Mouse (Mus musculus) hindbrain, embryonic 15.5 days (tissue): ENCODE data around the gene Lst1. TPM values are rescaled to one million over a fixed set of nuclear protein-coding genes. Genes with fewer than 3 reads are reported as not detected.

Experiments used
- ATAC-seq: fragments of 200-750 bp; cut with Nextera tagmentation; 2 replicates; pipeline ENCODE4 v1.8.0; 2017; ENCODE audit warnings: low read depth, moderate number of reproducible peaks, moderate TSS enrichment; ENCODE audit not compliant: low FRiP score
- H3K27ac ChIP-seq: fragments of 300-500 bp; sonication (generic); replicated peaks from 2 replicates; pipeline ENCODE4 v1.5.1; 2015; ENCODE audit warnings: mild to moderate bottlenecking, inconsistent platforms
- H3K27me3 ChIP-seq: fragments of 300-500 bp; sonication (generic); 2 replicates; pipeline ENCODE4 v1.6.1; 2015; ENCODE audit warnings: control low read depth, inconsistent platforms
- H3K36me3 ChIP-seq: fragments of 300-500 bp; sonication (generic); 2 replicates; pipeline ENCODE4 v1.6.1; 2015; ENCODE audit warnings: control low read depth, inconsistent platforms
- H3K4me1 ChIP-seq: fragments of 300-500 bp; sonication (generic); replicated peaks from 2 replicates; pipeline ENCODE4 v1.6.1; 2015; ENCODE audit warnings: control low read depth, inconsistent platforms
- H3K4me2 ChIP-seq: fragments of 300-500 bp; sonication (generic); 2 replicates; pipeline ENCODE4 v1.6.1; 2015; ENCODE audit warnings: moderate library complexity, mild to moderate bottlenecking, inconsistent platforms
- H3K4me3 ChIP-seq: fragments of 300-500 bp; sonication (generic); 2 replicates; pipeline ENCODE4 v1.5.1; 2015; ENCODE audit warnings: mild to moderate bottlenecking, inconsistent platforms
- H3K9ac ChIP-seq: fragments of 300-500 bp; sonication (generic); 2 replicates; pipeline ENCODE4 v1.6.1; 2015; ENCODE audit warnings: inconsistent platforms
- H3K9me3 ChIP-seq: fragments of 300-500 bp; sonication (generic); 2 replicates; pipeline ENCODE4 v1.6.1; 2016; ENCODE audit warnings: control low read depth, inconsistent platforms
- WGBS: fragments of 180-500 bp; shearing (Covaris S2); methylation state at CpG from one replicate; pipeline ENCODE4 v1.1.7; 2015; 5-methylcytosine and 5-hydroxymethylcytosine counted together
- polyA plus RNA-seq: library from polyadenylated mRNA; unstranded; fragments of >200 nt; fragmentation: Nextera tagmentation; extraction: Ambion mirVana; gene quantifications from 2 replicates; pipeline ENCODE4 v1.2.1, GENCODE M21; 2015

Gene Lst1
- polyA plus RNA-seq, 1 experiment from 2014 or later: 5.6 TPM

DNA sequence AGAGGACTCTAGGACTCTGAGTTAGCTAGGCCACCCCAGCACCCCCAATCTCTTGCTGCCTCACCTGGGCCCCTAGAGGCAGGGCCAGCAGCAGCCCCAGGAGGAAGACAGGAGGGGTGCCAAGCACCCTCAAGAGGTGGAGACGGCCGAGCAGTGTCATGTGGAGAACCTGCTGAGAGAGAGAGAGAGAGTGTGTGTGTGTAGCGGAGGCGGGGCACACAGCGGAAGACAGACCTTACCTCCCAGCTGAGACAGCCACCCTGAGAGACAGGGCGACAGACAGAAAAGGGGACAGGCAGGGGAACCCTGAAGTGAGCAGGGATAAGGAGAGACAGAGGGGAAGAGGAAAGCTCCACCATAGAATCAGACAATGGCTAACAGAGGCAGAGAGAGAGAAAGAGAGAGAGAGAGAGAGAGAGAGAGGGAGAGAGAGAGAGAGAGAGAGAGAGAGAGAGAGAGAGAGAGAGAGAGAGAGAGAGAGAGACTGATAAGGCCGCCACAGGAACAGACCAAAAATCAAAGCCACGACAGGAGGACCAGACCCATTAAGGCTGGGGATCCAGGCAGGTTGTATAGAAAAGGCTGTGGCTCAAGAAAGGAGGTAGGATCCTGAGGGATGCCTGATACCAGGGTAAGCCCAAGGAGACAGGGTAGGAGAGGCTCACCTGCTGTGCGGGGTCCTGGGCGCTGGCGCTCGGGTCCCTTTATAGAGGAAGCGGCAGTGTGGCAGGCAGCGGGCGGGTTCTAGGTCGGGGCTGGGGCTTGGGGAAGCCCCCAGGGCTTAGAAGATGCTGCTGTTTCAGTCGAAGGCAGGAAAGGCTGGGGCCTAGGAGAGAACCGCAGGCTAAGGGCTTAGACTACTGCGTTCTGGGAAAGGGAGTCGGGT, 16.5 kb upstream of the Lst1 start, which contains the start of gene Lta:
Gene Lta (minus strand): TSS at position 858 of the 886 bp plus-strand sequence.
- H3K4me3 ChIP-seq: no peak within 1 kb of the TSS
- H3K9me3 ChIP-seq: no peaks in the 10 kb centered on the region
- 0 out of 2 replicates have a peak within 1 kb of the TSS, but pooled peaks have one; percentile 6 for H3K4me2 ChIP-seq
- 0 out of 2 replicates have a peak, but pooled peaks cover 17% of the 10 kb centered on the region for H3K27me3 ChIP-seq
- no peak for ATAC-seq
- no peak within 1 kb of the TSS for H3K27ac ChIP-seq
- no peaks in the 10 kb centered on the region for H3K4me1 ChIP-seq
- WGBS: 27% methylated on average over 20 of the region's 20 CpGs
- H3K9ac ChIP-seq: no peak within 1 kb of the TSS
- H3K36me3 ChIP-seq: no peaks in the 10 kb centered on the region

- 0 out of 2 replicates have a peak, but pooled peaks cover 17% of the 10 kb centered on the region for H3K27me3 ChIP-seq
- H3K36me3 ChIP-seq: no peaks in the 10 kb centered on the region
- 91% methylated on average over 4 of the region's 4 CpGs for WGBS
- no peaks in the 10 kb centered on the region for H3K9me3 ChIP-seq
- H3K27ac ChIP-seq: no peak overlapping the region
- ATAC-seq: no peak
- no peak overlapping the region for H3K4me3 ChIP-seq
- no peak overlapping the region for H3K4me2 ChIP-seq
- H3K4me1 ChIP-seq: no peaks in the 10 kb centered on the region
- no peak overlapping the region for H3K9ac ChIP-seq
Measured at GRCm38 (mm10) chr17:35202442-35202841, 14.2 kb upstream of the Lst1 start.

GRCm38 (mm10) chr17:35201787-35202186, 13.5 kb upstream of the Lst1 start, which contains the start of gene Tnf:
Gene Tnf, minus strand, starts transcription at chr17:35202007.
- Histone ChIP-seq H3K9ac (no peak within 1 kb of the TSS), H3K36me3 (no peaks in the 10 kb centered on the region), H3K4me2 (no peak within 1 kb of the TSS), H3K27ac (no peak within 1 kb of the TSS), H3K27me3 (peaks cover 22% of the 10 kb centered on the region; the same call in 1 of the 2 replicates), H3K4me1 (no peaks in the 10 kb centered on the region), H3K4me3 (no peak within 1 kb of the TSS), H3K9me3 (no peaks in the 10 kb centered on the region)
- 50% methylated on average over 13 of the region's 13 CpGs for WGBS
- ATAC-seq: no peak

GRCm38 (mm10) chr17:35201128-35201527, 12.9 kb upstream of the Lst1 start:
- H3K36me3 ChIP-seq: no peaks in the 10 kb centered on the region
- H3K27me3 ChIP-seq: peaks cover 28% of the 10 kb centered on the region
- H3K9ac ChIP-seq: no peak overlapping the region
- H3K4me2 ChIP-seq: no peak overlapping the region
- H3K4me3 ChIP-seq: no peak overlapping the region
- H3K27ac ChIP-seq: no peak overlapping the region
- H3K4me1 ChIP-seq: peaks cover 2% of the 10 kb centered on the region
- no peaks in the 10 kb centered on the region for H3K9me3 ChIP-seq
- no peak for ATAC-seq
- 71% methylated on average over 11 of the region's 11 CpGs for WGBS

GRCm38 (mm10) chr17:35200398-35200797, 12.2 kb upstream of the Lst1 start:
- peaks cover 34% of the 10 kb centered on the region for H3K27me3 ChIP-seq
- H3K27ac ChIP-seq: no peak overlapping the region
- no peaks in the 10 kb centered on the region for H3K9me3 ChIP-seq
- WGBS: 87% methylated on average over 11 of the region's 11 CpGs
- no peak overlapping the region for H3K9ac ChIP-seq
- ATAC-seq: no peak
- no peak overlapping the region for H3K4me2 ChIP-seq
- H3K36me3 ChIP-seq: no peaks in the 10 kb centered on the region
- no peak overlapping the region for H3K4me3 ChIP-seq
- peaks cover 9% of the 10 kb centered on the region for H3K4me1 ChIP-seq

GRCm38 (mm10) chr17:35198946-35199345, 10.7 kb upstream of the Lst1 start:
- Histone ChIP-seq H3K36me3 (no peaks in the 10 kb centered on the region), H3K27me3 (peaks cover 42% of the 10 kb centered on the region), H3K4me2 (no peak overlapping the region), H3K4me1 (peaks cover 10% of the 10 kb centered on the region), H3K4me3 (no peak overlapping the region), H3K9ac (no peak overlapping the region), H3K9me3 (no peaks in the 10 kb centered on the region), H3K27ac (no peak overlapping the region)
- 32% methylated on average over 8 of the region's 8 CpGs for WGBS
- no peak for ATAC-seq

- WGBS: 75% methylated on average over 7 of the region's 7 CpGs
- peaks cover 41% of the 10 kb centered on the region for H3K27me3 ChIP-seq
- no peak for ATAC-seq
Measured at GRCm38 (mm10) chr17:35198029-35198428, 9.8 kb upstream of the Lst1 start.

GRCm38 (mm10) chr17:35197126-35197525, 8.9 kb upstream of the Lst1 start:
- Histone ChIP-seq H3K9ac (no peak overlapping the region), H3K36me3 (no peaks in the 10 kb centered on the region), H3K4me1 (peaks cover 10% of the 10 kb centered on the region), H3K4me2 (no peak overlapping the region), H3K27me3 (peaks cover 41% of the 10 kb centered on the region), H3K9me3 (no peaks in the 10 kb centered on the region), H3K4me3 (no peak overlapping the region), H3K27ac (no peak overlapping the region)
- WGBS: 47% methylated on average over 6 of the region's 6 CpGs
- ATAC-seq: no peak

More at GRCm38 (mm10) chr17:35198029-35198428, 9.8 kb upstream of the Lst1 start:
- Histone ChIP-seq H3K36me3 (no peaks in the 10 kb centered on the region), H3K9ac (no peak overlapping the region), H3K4me2 (no peak overlapping the region), H3K27ac (no peak overlapping the region), H3K4me1 (peaks cover 10% of the 10 kb centered on the region), H3K4me3 (no peak overlapping the region), H3K9me3 (no peaks in the 10 kb centered on the region)

- 35% methylated on average over 9 of the region's 9 CpGs for WGBS
- Histone ChIP-seq H3K27ac (no peak overlapping the region), H3K9ac (no peak overlapping the region), H3K4me2 (peak overlapping the region; percentile 69), H3K9me3 (no peaks in the 10 kb centered on the region), H3K27me3 (peaks cover 35% of the 10 kb centered on the region), H3K4me1 (peaks cover 10% of the 10 kb centered on the region), H3K4me3 (peak overlapping the region; percentile 40), H3K36me3 (no peaks in the 10 kb centered on the region)
- ATAC-seq: no peak
Measured at GRCm38 (mm10) chr17:35196321-35196641, 8.0 kb upstream of the Lst1 start.

DNA sequence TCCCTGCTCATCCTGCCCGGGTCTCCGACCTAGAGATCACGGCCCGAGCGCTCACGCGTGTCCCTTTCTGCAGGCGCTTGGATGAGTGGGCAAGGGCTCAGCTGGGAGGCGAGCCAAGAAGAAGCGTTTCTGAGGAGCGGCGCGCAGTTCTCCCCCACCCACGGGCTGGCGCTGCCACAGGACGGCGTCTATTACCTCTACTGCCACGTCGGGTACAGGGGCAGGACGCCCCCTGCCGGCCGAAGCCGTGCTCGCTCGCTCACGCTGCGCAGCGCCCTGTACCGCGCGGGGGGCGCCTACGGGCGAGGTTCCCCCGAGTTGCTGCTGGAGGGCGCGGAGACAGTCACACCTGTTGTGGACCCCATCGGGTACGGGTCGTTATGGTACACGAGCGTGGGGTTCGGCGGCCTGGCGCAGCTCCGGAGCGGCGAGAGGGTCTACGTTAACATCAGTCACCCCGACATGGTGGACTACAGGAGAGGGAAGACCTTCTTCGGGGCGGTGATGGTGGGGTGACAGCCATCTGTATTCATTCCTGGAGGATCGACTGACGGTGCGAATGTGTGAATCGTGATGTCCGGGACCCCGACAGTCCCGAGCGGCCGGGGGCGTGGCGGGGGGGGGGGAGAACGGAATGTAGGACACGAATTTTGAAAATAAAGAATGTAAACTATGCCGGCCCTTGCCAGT, 7.5 kb upstream of the Lst1 start:
- no peaks in the 10 kb centered on the region for H3K36me3 ChIP-seq
- H3K9me3 ChIP-seq: no peaks in the 10 kb centered on the region
- H3K9ac ChIP-seq: peak overlapping the region; percentile 36; the same call in 1 of the 2 replicates
- H3K4me1 ChIP-seq: peaks cover 10% of the 10 kb centered on the region
- ATAC-seq: peak; percentile 82
- H3K4me3 ChIP-seq: peak overlapping the region; percentile 40
- peak overlapping the region; percentile 69 for H3K4me2 ChIP-seq
- 1% methylated on average over 66 of the region's 66 CpGs for WGBS
- no peak overlapping the region for H3K27ac ChIP-seq
- peaks cover 34% of the 10 kb centered on the region for H3K27me3 ChIP-seq

GRCm38 (mm10) chr17:35194844-35195630, 6.8 kb upstream of the Lst1 start:
- ATAC-seq: peak; percentile 51; the same call in 1 of the 2 replicates
- Histone ChIP-seq H3K27ac (no peak overlapping the region), H3K9me3 (no peaks in the 10 kb centered on the region), H3K27me3 (peaks cover 34% of the 10 kb centered on the region), H3K9ac (0 out of 2 replicates have a peak overlapping the region, but pooled peaks have one; percentile 36), H3K4me3 (peak overlapping the region; percentile 40), H3K4me1 (peaks cover 10% of the 10 kb centered on the region), H3K4me2 (peak overlapping the region; percentile 69), H3K36me3 (no peaks in the 10 kb centered on the region)
- 43% methylated on average over 19 of the region's 19 CpGs for WGBS
